Mouse (Mus musculus): ENCODE results near the gene Ptpn9. TPM values are rescaled to one million over a fixed set of nuclear protein-coding genes. Genes with fewer than 3 reads are reported as not detected.

Ptpn9 gene
- polyA plus RNA-seq, 1 experiment: 0.24 TPM

GRCm38 (mm10) chr9:57003011-57003410 lies 8.3 kb downstream of the Ptpn9 start:
- Histone ChIP-seq H3K4me1 (ENCODE audit: control insufficient read depth) (no peaks in the 10 kb centered on the region), H3K9me3 (ENCODE audit: control insufficient read depth, low read length) (no peaks in the 10 kb centered on the region), H3K4me3 (replicated peaks) (no peak overlapping the region), H3K36me3 (ENCODE audit: control insufficient read depth) (no peaks in the 10 kb centered on the region), H3K27me3 (ENCODE audit: control insufficient read depth) (no peaks in the 10 kb centered on the region)
- TF ChIP-seq GATA1 (IDR thresholded peaks at IDR 0.05; ENCODE audit: low read length) (no peak), TAL1 (IDR thresholded peaks at IDR 0.05; ENCODE audit: low read length) (no peak)

GRCm38 (mm10) chr9:57012393-57012792 lies 17.7 kb downstream of the Ptpn9 start:
- Histone ChIP-seq H3K36me3 (ENCODE audit: control insufficient read depth) (no peaks in the 10 kb centered on the region), H3K4me1 (ENCODE audit: control insufficient read depth) (no peaks in the 10 kb centered on the region), H3K9me3 (ENCODE audit: control insufficient read depth, low read length) (no peaks in the 10 kb centered on the region), H3K27me3 (ENCODE audit: control insufficient read depth) (no peaks in the 10 kb centered on the region), H3K4me3 (replicated peaks) (no peak overlapping the region)
- TF ChIP-seq TAL1 (IDR thresholded peaks at IDR 0.05; ENCODE audit: low read length): no peak
- no peak for TF ChIP-seq GATA1 (IDR thresholded peaks at IDR 0.05; ENCODE audit: low read length)

- no peak for TF ChIP-seq TAL1 (IDR thresholded peaks at IDR 0.05; ENCODE audit: low read length)
- no peak for TF ChIP-seq GATA1 (IDR thresholded peaks at IDR 0.05; ENCODE audit: low read length)
These were observed 18.2 kb downstream of the Ptpn9 start for GRCm38 (mm10) chr9:57012895-57013294.

GRCm38 (mm10) chr9:57013756-57014155 lies 19.0 kb downstream of the Ptpn9 start:
- H3K36me3 ChIP-seq (ENCODE audit: control insufficient read depth): no peaks in the 10 kb centered on the region
- no peak for TF ChIP-seq TAL1 (IDR thresholded peaks at IDR 0.05; ENCODE audit: low read length)
- no peak for TF ChIP-seq GATA1 (IDR thresholded peaks at IDR 0.05; ENCODE audit: low read length)
- H3K27me3 ChIP-seq (ENCODE audit: control insufficient read depth): no peaks in the 10 kb centered on the region
- no peaks in the 10 kb centered on the region for H3K9me3 ChIP-seq (ENCODE audit: control insufficient read depth, low read length)
- no peaks in the 10 kb centered on the region for H3K4me1 ChIP-seq (ENCODE audit: control insufficient read depth)
- no peak overlapping the region for H3K4me3 ChIP-seq (replicated peaks)

More at GRCm38 (mm10) chr9:57012895-57013294, 18.2 kb downstream of the Ptpn9 start:
- H3K4me1 ChIP-seq (ENCODE audit: control insufficient read depth): no peaks in the 10 kb centered on the region
- no peaks in the 10 kb centered on the region for H3K36me3 ChIP-seq (ENCODE audit: control insufficient read depth)
- H3K27me3 ChIP-seq (ENCODE audit: control insufficient read depth): no peaks in the 10 kb centered on the region
- no peaks in the 10 kb centered on the region for H3K9me3 ChIP-seq (ENCODE audit: control insufficient read depth, low read length)
- no peak overlapping the region for H3K4me3 ChIP-seq (replicated peaks)

- no peaks in the 10 kb centered on the region for H3K4me1 ChIP-seq (ENCODE audit: control insufficient read depth)
- TF ChIP-seq GATA1 (IDR thresholded peaks at IDR 0.05; ENCODE audit: low read length) (no peak), TAL1 (IDR thresholded peaks at IDR 0.05; ENCODE audit: low read length) (no peak)
- H3K36me3 ChIP-seq (ENCODE audit: control insufficient read depth): no peaks in the 10 kb centered on the region
- no peaks in the 10 kb centered on the region for H3K9me3 ChIP-seq (ENCODE audit: control insufficient read depth, low read length)
- no peak overlapping the region for H3K4me3 ChIP-seq (replicated peaks)
- no peaks in the 10 kb centered on the region for H3K27me3 ChIP-seq (ENCODE audit: control insufficient read depth)
These were observed 20.0 kb downstream of the Ptpn9 start for GRCm38 (mm10) chr9:57014766-57015165.

GRCm38 (mm10) chr9:57017631-57018030 lies 22.9 kb downstream of the Ptpn9 start:
- no peaks in the 10 kb centered on the region for H3K27me3 ChIP-seq (ENCODE audit: control insufficient read depth)
- TF ChIP-seq TAL1 (IDR thresholded peaks at IDR 0.05; ENCODE audit: low read length): no peak
- no peak for TF ChIP-seq GATA1 (IDR thresholded peaks at IDR 0.05; ENCODE audit: low read length)
- no peak overlapping the region for H3K4me3 ChIP-seq (replicated peaks)
- H3K9me3 ChIP-seq (ENCODE audit: control insufficient read depth, low read length): no peaks in the 10 kb centered on the region
- no peaks in the 10 kb centered on the region; the same call in 1 of the 2 replicates for H3K36me3 ChIP-seq (ENCODE audit: control insufficient read depth)
- no peaks in the 10 kb centered on the region for H3K4me1 ChIP-seq (ENCODE audit: control insufficient read depth)

GRCm38 (mm10) chr9:57031756-57032155 lies 37.0 kb downstream of the Ptpn9 start:
- TF ChIP-seq TAL1 (IDR thresholded peaks at IDR 0.05; ENCODE audit: low read length) (no peak), GATA1 (IDR thresholded peaks at IDR 0.05; ENCODE audit: low read length) (no peak)
- H3K4me3 ChIP-seq (replicated peaks): no peak overlapping the region
- no peaks in the 10 kb centered on the region for H3K4me1 ChIP-seq (ENCODE audit: control insufficient read depth)
- no peaks in the 10 kb centered on the region for H3K27me3 ChIP-seq (ENCODE audit: control insufficient read depth)
- peaks cover 2% of the 10 kb centered on the region; the same call in 1 of the 2 replicates for H3K36me3 ChIP-seq (ENCODE audit: control insufficient read depth)
- H3K9me3 ChIP-seq (ENCODE audit: control insufficient read depth, low read length): no peaks in the 10 kb centered on the region

GRCm38 (mm10) chr9:57056237-57056636 lies 61.5 kb downstream of the Ptpn9 start:
- H3K4me3 ChIP-seq (replicated peaks): no peak overlapping the region
- H3K27me3 ChIP-seq (ENCODE audit: control insufficient read depth): no peaks in the 10 kb centered on the region
- H3K36me3 ChIP-seq (ENCODE audit: control insufficient read depth): peaks cover 14% of the 10 kb centered on the region
- no peaks in the 10 kb centered on the region for H3K9me3 ChIP-seq (ENCODE audit: control insufficient read depth, low read length)
- no peaks in the 10 kb centered on the region for H3K4me1 ChIP-seq (ENCODE audit: control insufficient read depth)
- TF ChIP-seq TAL1 (IDR thresholded peaks at IDR 0.05; ENCODE audit: low read length): no peak

- Histone ChIP-seq H3K9me3 (ENCODE audit: control insufficient read depth, low read length) (no peaks in the 10 kb centered on the region), H3K27me3 (ENCODE audit: control insufficient read depth) (no peaks in the 10 kb centered on the region), H3K36me3 (ENCODE audit: control insufficient read depth) (peaks cover 8% of the 10 kb centered on the region), H3K4me3 (replicated peaks) (no peak overlapping the region), H3K4me1 (ENCODE audit: control insufficient read depth) (peaks cover 6% of the 10 kb centered on the region)
- TF ChIP-seq GATA1 (IDR thresholded peaks at IDR 0.05; ENCODE audit: low read length) (no peak), TAL1 (IDR thresholded peaks at IDR 0.05; ENCODE audit: low read length) (no peak)
These were observed 69.4 kb downstream of the Ptpn9 start for GRCm38 (mm10) chr9:57064164-57064563.

- Histone ChIP-seq H3K27me3 (ENCODE audit: control insufficient read depth) (no peaks in the 10 kb centered on the region), H3K4me3 (replicated peaks) (no peak overlapping the region), H3K36me3 (ENCODE audit: control insufficient read depth) (no peaks in the 10 kb centered on the region), H3K9me3 (ENCODE audit: control insufficient read depth, low read length) (no peaks in the 10 kb centered on the region), H3K4me1 (ENCODE audit: control insufficient read depth) (peaks cover 39% of the 10 kb centered on the region)
- no peak for TF ChIP-seq GATA1 (IDR thresholded peaks at IDR 0.05; ENCODE audit: low read length)
- no peak for TF ChIP-seq TAL1 (IDR thresholded peaks at IDR 0.05; ENCODE audit: low read length)
These were observed 73.5 kb downstream of the Ptpn9 start for GRCm38 (mm10) chr9:57068266-57068665.
